Mouse (Mus musculus) G1E (cell line): ENCODE results near the gene Ndufb10.

Experiments used
- CTCF ChIP-seq: IDR thresholded peaks from 2 replicates; pipeline ENCODE4 v1.5.1; 2012; ENCODE audit warnings: low read depth, low read length, inconsistent platforms, mixed read lengths
- GATA2 ChIP-seq: IDR thresholded peaks from 2 replicates; pipeline ENCODE4 v1.6.1; 2012; ENCODE audit warnings: low read depth, low read length, inconsistent platforms, borderline replicate concordance

DNA sequence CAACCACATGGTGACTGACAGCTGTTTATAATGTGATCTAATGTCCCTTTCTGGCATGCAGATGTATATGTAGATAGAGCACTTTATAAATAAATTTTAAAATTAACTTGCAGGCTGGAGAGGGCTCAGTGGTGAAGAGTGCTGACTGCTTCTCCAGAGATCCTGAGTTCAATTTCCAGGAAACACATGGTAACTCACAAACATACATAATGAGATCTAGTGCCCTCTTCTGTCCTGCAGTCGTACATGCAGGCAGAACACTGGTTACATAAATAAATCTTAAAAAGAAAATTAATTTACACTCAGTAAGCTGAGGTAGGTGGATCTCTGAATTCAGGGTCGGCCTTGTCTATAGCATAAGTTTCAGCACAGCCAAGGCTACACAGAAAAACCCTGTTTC, 15.6 kb downstream of the Ndufb10 start:
- TF ChIP-seq CTCF = no peak
- TF ChIP-seq GATA2 = no peak
